Mouse (Mus musculus) right cerebral cortex, postnatal 36 days (tissue): ENCODE measurements around the gene Rab4a.

Experiments used
- DNase-seq, 2 experiments: peaks; one replicate each; pipeline ENCODE4 v3.0.0; 2022; ENCODE audit warnings: low spot score in 2 of 2, mixed read lengths in 1 of 2

Rab4a gene

DNA sequence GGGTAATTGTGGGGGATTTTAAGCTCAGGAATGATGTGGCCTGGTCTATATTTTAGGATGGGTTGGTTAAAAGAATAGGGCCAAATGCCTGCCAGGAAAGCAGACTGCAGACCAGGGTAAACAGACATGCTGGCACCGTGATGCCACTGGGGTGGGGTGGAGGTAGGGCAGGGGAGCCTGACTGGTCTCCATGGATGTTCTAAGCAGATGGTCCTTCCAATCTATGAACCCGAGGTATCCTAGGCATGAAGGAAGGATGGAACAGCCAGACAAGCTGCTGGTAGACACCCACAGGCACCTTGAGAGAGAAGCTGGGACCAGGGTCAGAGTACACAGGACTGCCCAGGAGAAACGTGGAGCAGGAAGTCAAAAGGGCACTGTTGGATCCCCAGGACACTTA lies 41.8 kb downstream of the Rab4a start:
- DNase-seq: no peak

DNA sequence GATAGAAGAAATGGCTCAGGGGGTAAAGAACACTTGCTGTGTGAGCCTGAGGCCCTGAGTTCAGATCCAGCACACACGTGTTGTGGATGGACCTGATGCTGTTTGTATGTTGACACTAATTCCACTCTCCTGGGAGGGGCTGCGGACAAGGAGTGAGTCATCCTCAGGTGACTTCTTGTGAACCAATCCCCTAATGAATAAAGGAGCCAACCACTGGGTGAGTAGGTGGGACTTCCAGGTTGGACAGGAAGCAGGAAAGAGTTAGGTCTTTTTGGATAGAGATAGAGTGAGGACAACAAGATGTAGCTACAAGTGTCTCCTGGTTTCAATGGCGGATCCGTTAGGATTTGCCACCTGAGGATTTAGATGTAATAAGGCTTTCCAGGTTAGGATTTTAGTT lies 43.6 kb downstream of the Rab4a start:
- DNase-seq: no peak

GRCm38 (mm10) chr8:123851590-123851989 lies 45.8 kb downstream of the Rab4a start:
- no peak for DNase-seq

DNA sequence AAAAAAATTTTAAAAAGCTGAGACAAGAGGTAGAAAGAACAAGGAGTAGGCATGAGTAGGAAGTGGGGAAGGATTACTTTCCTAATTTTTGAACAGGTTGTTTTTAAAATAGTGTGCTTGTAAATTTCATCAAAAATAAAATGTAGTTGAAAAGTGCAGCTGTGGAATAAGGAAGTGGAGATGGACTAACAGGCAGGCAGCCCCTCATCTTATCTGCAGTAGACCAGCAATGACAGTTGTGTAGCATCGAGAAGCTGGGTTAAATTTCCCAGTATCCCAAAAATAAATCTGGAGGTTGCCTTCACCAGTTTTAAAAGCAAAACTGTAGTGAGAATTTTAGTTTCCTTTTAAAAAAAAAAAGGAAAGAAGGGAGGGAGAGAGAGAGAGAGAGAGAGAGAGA lies 48.5 kb downstream of the Rab4a start:
- no peak for DNase-seq

DNA sequence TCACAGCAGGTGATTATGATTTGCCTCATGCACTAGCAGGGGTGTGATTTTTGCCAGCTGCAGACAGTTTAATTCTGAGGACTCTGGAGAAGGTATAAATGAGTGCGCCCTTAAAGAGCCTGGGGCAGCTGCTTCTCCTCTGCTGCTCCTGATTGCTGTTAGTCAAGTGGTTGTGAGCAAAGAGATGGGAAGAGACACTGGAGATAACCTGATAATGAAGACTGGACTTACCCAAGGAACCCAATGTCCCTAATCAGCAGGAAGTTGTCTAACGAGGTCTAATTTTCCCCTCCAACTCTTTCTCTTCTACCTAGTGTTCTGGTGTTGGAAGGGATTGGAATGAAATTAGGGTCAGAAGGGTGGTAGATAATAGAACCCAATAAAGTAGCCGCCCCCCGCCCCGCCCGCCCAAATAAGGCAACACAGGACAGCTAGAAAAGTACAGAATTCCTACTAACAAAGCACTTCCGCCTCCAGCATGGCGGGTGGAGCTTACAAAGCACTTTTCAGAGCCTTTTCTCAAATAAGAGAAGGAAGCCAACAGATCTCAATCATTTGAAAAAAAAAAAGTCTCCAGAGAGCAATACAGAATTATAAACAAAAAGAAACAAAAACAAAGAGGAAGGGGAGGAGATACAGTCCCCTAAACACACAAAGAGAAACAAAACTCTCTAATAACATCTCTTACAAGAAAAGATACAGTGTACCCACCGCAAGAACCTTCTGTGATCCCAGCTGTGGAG lies 49.1 kb downstream of the Rab4a start:
- no peak for DNase-seq

DNA sequence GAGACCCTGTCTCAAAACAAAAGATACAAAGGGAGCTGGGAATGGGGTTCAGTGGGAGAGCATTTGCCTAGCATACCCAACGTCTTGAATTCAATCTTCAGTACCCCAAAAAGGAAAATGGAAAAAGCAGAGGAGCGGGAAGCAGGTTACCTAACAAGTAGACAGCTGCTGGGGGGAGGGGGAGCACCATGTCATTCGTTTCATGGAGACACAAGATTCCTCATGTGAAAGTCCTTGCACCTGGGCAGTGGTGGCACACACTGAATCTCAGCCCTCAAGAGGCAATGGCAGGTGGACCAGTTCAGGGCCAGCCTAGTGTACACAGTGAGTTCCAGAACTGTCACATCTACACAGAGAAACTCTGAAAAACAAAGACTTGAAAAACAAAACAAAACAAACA lies 51.6 kb downstream of the Rab4a start:
- DNase-seq: peak in 1 of 2 experiments; percentile 34

- no peak for DNase-seq
Measured at GRCm38 (mm10) chr8:123858574-123858940, 52.8 kb downstream of the Rab4a start.

GRCm38 (mm10) chr8:123858941-123859647 lies 53.3 kb downstream of the Rab4a start:
- peak; percentile 87 to 91 for DNase-seq

DNA sequence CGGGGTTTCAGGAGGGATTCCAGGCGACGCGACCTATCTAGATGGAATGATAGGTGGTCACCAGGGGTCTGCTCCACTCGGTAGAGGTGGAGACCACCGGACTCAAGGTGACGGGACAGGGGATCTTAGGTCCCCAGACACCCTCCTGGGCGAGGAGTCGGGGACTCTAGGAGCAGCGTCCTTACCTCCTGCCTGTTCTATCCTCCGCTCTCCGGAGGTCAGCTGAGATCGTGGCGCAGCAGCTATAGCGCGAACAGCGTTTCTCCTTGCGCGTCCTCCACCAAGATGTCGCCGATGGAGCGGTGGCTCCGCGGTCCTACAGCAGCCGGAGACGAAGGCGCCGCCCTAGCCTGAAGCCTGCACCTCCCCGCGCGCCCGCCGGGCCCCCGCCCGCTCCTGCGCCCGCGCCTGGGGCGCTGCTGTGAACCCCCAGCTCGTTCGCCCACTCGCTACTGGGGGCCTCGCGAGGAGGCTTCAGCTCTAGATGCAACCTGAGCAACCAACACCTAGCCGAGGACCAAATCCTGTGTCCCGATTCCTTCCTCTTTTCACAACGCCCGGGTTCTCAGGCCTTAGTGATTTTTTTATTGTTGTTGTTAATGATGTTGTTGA lies 54.0 kb downstream of the Rab4a start, which contains the start of gene Ccsap:
TSS of gene Ccsap (minus strand) at position 562 of the 612 bp plus-strand sequence.
- peak in 1 of 2 experiments; percentile 49 for DNase-seq

GRCm38 (mm10) chr8:123860386-123860785 lies 54.6 kb downstream of the Rab4a start:
- no peak for DNase-seq

- no peak for DNase-seq
Measured at GRCm38 (mm10) chr8:123865786-123866185, 60.0 kb downstream of the Rab4a start.

DNA sequence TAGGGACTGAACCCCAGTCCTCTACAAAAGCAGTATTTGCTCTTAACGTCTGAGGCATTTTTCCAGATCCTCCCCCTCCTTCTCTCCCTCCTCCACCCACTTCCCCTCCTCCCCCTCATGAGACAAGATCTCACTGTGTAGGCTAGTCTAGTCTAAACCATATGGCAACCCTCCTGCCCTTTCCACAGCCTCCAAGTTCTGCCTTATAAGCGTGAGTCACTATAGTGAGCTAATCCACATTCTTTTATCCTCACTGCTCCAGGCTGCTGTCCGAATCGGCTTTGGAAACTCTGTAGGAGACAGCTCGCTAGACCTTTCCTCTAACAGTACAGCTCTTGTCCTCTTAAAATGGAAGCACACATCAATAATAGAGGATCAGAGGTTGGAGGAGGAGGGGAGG lies 61.2 kb downstream of the Rab4a start:
- no peak for DNase-seq

- DNase-seq: no peak
Measured at GRCm38 (mm10) chr8:123872048-123872447, 66.3 kb downstream of the Rab4a start.

GRCm38 (mm10) chr8:123873364-123873763 lies 67.6 kb downstream of the Rab4a start:
- no peak for DNase-seq

GRCm38 (mm10) chr8:123874324-123874723 lies 68.5 kb downstream of the Rab4a start:
- DNase-seq: peak in 1 of 2 experiments; percentile 77

DNA sequence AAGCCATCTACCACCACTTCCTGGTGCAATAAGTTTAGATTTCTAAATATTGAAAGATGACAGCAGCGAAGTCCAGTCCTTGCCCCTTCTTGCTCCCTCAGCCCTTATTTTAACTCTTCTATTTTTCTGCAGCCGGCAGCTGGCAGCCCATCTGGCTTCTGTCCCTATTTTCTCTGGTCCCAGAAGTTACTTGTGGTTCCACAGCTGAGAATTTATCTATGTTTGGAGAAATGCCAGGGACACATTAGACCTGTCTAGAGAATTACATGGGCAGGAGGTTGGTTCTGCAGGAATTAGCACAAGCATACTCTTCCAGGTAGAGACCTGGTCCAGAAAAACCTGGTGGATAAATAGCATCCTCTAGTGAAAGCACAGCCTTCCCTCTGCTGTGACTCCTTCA lies 72.1 kb downstream of the Rab4a start:
- no peak for DNase-seq

DNA sequence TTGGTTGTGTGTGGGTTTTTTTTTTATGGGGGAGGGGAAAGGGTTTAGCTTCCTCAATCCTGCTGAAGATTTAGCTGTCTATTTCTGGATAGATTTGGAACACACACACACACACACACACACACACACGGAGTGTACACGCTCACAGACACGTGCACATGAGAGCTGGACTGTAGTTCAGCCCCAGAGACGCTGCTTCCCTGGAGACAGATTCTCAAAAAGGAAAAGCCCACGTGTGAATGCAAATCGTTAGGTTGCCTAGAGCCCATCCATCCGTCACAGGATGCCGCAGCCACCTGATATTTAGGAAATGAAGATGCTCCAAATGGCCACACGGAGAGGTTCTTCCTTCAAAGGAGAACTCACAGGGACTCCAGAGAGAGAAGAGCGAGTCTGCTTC lies 74.5 kb downstream of the Rab4a start:
- DNase-seq: peak; percentile 84 to 89

DNA sequence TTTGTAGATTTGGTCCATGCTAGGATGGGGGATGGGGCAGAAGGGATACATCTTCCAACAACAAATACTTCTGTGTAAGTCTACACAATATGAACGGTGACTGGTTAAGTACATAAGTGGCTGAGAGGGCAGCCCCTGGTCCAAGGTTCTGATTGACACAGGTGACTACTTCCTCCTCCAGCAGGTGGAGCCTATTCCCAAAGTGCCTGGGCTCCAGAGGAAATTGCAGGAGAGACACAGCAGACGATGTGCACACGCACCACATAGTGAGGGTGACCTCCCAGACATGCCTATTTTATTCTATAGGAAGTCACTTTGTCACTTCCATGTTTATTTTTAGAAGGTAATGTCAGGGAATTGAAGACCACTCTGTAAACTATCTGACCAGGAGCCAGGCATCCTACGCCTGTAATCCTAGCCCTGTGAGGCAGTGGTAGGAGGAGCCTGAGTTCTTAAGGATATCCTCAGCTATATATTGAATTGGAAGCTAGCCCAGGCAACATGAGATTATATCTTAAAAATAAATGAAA lies 75.1 kb downstream of the Rab4a start:
- no peak for DNase-seq

DNA sequence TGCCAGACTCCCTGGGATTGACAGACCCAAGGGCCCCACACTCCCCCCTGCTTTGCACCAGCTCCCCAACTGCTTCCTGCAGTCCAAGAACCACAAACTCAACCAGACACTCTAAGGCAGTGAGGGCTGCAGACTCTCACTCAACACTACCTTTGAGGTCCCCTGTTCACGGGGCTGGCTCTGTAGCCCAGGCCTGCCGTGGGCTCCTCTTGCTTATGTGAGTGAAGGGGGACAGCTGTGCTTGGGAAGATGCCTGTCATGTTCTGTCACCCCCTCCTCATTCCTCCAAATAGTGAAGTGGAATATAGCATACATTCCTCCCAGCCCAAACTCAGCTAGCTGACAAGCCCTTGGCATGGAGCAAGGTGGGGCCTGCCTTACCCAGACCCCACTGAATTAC lies 76.6 kb downstream of the Rab4a start:
- DNase-seq: no peak

DNA sequence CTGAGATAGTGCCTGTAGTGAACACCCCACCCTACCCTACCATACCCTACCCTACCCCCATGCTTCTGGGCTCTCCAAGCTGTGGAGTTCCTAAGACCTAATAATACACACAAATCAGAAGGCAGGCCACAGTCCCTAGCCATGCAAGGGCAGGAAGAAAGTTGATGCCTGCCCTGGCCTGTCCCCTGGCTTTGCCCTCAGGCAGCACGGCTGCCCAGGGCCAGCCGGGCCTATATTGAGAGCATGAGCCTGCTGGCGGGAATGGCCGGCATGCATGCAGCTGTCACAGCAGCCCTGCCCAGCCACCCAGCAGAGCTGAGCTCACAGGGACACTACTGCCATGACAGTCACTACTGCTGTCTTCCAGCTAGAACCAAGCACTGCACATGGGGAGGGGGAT lies 77.3 kb downstream of the Rab4a start:
- no peak for DNase-seq
